Mouse (Mus musculus): ENCODE results near the gene Mtor. TPM values are rescaled to one million over a fixed set of nuclear protein-coding genes. Genes with fewer than 3 reads are reported as not detected.

Gene Mtor
- polyA plus RNA-seq, 1 experiment from 2014 or later, result 11.5 TPM

DNA sequence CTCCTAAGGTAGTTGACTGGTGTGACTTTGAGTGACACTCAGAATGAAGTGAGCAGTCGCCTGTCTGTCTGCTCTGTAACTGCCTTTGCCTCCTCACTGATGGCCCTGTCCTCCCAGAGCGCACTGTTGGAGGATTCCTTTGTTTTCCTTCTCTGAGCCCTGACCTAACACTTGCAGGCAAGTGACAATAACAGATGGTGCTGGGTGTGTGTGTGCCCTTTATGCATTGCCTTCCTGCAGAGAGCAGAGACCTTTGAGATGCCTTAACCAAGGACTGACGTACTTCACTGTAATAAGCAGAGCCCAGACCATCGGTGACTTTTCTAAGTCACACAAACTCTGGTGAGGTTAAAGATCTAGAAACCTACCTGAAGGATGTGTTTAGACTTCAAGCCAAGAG is 82.9 kb downstream of the Mtor start:
- no peak overlapping the region for H3K27ac ChIP-seq (ENCODE audit: low read length)
- H3K4me3 ChIP-seq (ENCODE audit: low read length), result no peak overlapping the region
- H3K36me3 ChIP-seq (ENCODE audit: control insufficient read depth, insufficient read depth), result peaks cover 51% of the 10 kb centered on the region
- H3K4me1 ChIP-seq (ENCODE audit: control insufficient read depth, insufficient read depth, low read length), result no peaks in the 10 kb centered on the region
- 78% methylated on average over 4 of the region's 4 CpGs for WGBS
- no peaks in the 10 kb centered on the region for H3K27me3 ChIP-seq (ENCODE audit: control insufficient read depth, insufficient read depth, low read length)
- no peaks in the 10 kb centered on the region for H3K9me3 ChIP-seq (replicated peaks; ENCODE audit: control insufficient read depth, low read length)
- no peak overlapping the region for H3K4me2 ChIP-seq (ENCODE audit: low read depth, low read length)
- no peak for ATAC-seq (replicated peaks; ENCODE audit: extremely low read depth, insufficient read depth, low FRiP score)
- no peak overlapping the region for H3K9ac ChIP-seq (ENCODE audit: low read length)

- H3K4me2 ChIP-seq (ENCODE audit: low read depth, low read length), result no peak overlapping the region
- H3K27ac ChIP-seq (ENCODE audit: low read length), result no peak overlapping the region
- no peaks in the 10 kb centered on the region for H3K4me1 ChIP-seq (ENCODE audit: control insufficient read depth, insufficient read depth, low read length)
- 91% methylated on average over 3 of the region's 3 CpGs for WGBS
- no peaks in the 10 kb centered on the region for H3K9me3 ChIP-seq (replicated peaks; ENCODE audit: control insufficient read depth, low read length)
- H3K4me3 ChIP-seq (ENCODE audit: low read length), result no peak overlapping the region
- ATAC-seq (replicated peaks; ENCODE audit: extremely low read depth, insufficient read depth, low FRiP score), result no peak
- H3K9ac ChIP-seq (ENCODE audit: low read length), result no peak overlapping the region
- peaks cover 58% of the 10 kb centered on the region for H3K36me3 ChIP-seq (ENCODE audit: control insufficient read depth, insufficient read depth)
- H3K27me3 ChIP-seq (ENCODE audit: control insufficient read depth, insufficient read depth, low read length), result no peaks in the 10 kb centered on the region
Observed at GRCm38 (mm10) chr4:148532516-148532915, 84.1 kb downstream of the Mtor start.

GRCm38 (mm10) chr4:148533613-148534328 is 85.4 kb downstream of the Mtor start:
- Histone ChIP-seq H3K27ac (ENCODE audit: low read length) (no peak overlapping the region), H3K36me3 (ENCODE audit: control insufficient read depth, insufficient read depth) (peaks cover 68% of the 10 kb centered on the region), H3K27me3 (ENCODE audit: control insufficient read depth, insufficient read depth, low read length) (no peaks in the 10 kb centered on the region), H3K4me1 (ENCODE audit: control insufficient read depth, insufficient read depth, low read length) (no peaks in the 10 kb centered on the region), H3K9me3 (replicated peaks; ENCODE audit: control insufficient read depth, low read length) (no peaks in the 10 kb centered on the region), H3K4me3 (ENCODE audit: low read length) (no peak overlapping the region), H3K4me2 (ENCODE audit: low read depth, low read length) (no peak overlapping the region), H3K9ac (ENCODE audit: low read length) (no peak overlapping the region)
- ATAC-seq (replicated peaks; ENCODE audit: extremely low read depth, insufficient read depth, low FRiP score), result no peak
- 89% methylated on average over 12 of the region's 12 CpGs for WGBS

DNA sequence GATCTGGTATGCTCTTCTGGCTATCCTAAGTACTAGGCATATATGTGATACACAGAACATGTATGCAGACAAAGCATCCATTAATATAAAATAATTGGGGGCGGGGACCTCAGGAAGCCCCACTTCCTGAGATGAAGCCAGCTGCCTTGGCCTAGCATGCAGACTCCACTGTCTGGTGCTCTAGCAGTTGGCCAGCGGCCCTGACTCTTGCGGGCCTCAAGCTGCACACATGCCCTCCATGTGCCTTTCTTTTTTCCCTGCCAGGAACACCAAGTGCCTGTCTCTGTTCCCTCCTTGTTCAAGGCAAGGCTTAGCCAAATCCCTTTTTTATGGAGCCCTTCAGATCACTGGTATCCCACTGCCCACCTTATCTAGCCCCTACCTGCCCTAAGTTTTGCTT is 87.5 kb downstream of the Mtor start:
- H3K27me3 ChIP-seq (ENCODE audit: control insufficient read depth, insufficient read depth, low read length), result no peaks in the 10 kb centered on the region
- H3K9ac ChIP-seq (ENCODE audit: low read length), result no peak overlapping the region
- WGBS, result 72% methylated on average over 3 of the region's 3 CpGs
- H3K4me1 ChIP-seq (ENCODE audit: control insufficient read depth, insufficient read depth, low read length), result no peaks in the 10 kb centered on the region
- H3K9me3 ChIP-seq (replicated peaks; ENCODE audit: control insufficient read depth, low read length), result no peaks in the 10 kb centered on the region
- peaks cover 73% of the 10 kb centered on the region for H3K36me3 ChIP-seq (ENCODE audit: control insufficient read depth, insufficient read depth)
- H3K4me2 ChIP-seq (ENCODE audit: low read depth, low read length), result no peak overlapping the region
- no peak for ATAC-seq (replicated peaks; ENCODE audit: extremely low read depth, insufficient read depth, low FRiP score)
- no peak overlapping the region for H3K27ac ChIP-seq (ENCODE audit: low read length)
- no peak overlapping the region for H3K4me3 ChIP-seq (ENCODE audit: low read length)

- no peak for ATAC-seq (replicated peaks; ENCODE audit: extremely low read depth, insufficient read depth, low FRiP score)
- H3K9me3 ChIP-seq (replicated peaks; ENCODE audit: control insufficient read depth, low read length), result no peaks in the 10 kb centered on the region
- H3K4me3 ChIP-seq (ENCODE audit: low read length), result no peak overlapping the region
- H3K27ac ChIP-seq (ENCODE audit: low read length), result no peak overlapping the region
- no peak overlapping the region for H3K9ac ChIP-seq (ENCODE audit: low read length)
- H3K36me3 ChIP-seq (ENCODE audit: control insufficient read depth, insufficient read depth), result peaks cover 80% of the 10 kb centered on the region
- no peaks in the 10 kb centered on the region for H3K4me1 ChIP-seq (ENCODE audit: control insufficient read depth, insufficient read depth, low read length)
- WGBS, result 89% methylated on average over 4 of the region's 4 CpGs
- H3K27me3 ChIP-seq (ENCODE audit: control insufficient read depth, insufficient read depth, low read length), result no peaks in the 10 kb centered on the region
- H3K4me2 ChIP-seq (ENCODE audit: low read depth, low read length), result no peak overlapping the region
Observed at GRCm38 (mm10) chr4:148549106-148549505, 100.7 kb downstream of the Mtor start.

DNA sequence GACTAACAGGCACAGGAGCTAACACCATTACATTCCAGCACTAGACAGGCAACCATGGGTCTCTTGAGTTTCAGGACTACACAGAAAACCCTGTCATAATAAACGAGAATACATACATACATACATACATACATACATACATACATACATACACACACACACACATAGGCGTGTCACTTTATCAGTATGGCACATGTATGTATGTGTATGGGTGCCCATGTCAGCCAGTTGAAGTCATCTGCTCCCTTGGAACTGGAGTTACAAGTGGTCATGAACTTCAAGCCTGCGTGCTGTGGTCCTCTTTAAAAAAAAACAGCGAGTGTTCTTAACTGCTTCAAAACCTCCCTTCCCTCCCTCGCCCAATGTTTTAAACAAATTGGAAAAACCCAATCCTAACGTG is 109.4 kb downstream of the Mtor start:
- H3K4me1 ChIP-seq (ENCODE audit: control insufficient read depth, insufficient read depth, low read length), result peaks cover 9% of the 10 kb centered on the region
- H3K4me3 ChIP-seq (ENCODE audit: low read length), result peak overlapping the region; percentile 94
- peaks cover 58% of the 10 kb centered on the region for H3K36me3 ChIP-seq (ENCODE audit: control insufficient read depth, insufficient read depth)
- 0 out of 2 replicates have a peak, but pooled peaks have one; percentile 14 for ATAC-seq (replicated peaks; ENCODE audit: extremely low read depth, insufficient read depth, low FRiP score)
- peak overlapping the region; percentile 73 for H3K4me2 ChIP-seq (ENCODE audit: low read depth, low read length)
- no peaks in the 10 kb centered on the region for H3K9me3 ChIP-seq (replicated peaks; ENCODE audit: control insufficient read depth, low read length)
- peak overlapping the region; percentile 91 for H3K27ac ChIP-seq (ENCODE audit: low read length)
- 22% methylated on average over 6 of the region's 6 CpGs for WGBS
- H3K27me3 ChIP-seq (ENCODE audit: control insufficient read depth, insufficient read depth, low read length), result no peaks in the 10 kb centered on the region
- peak overlapping the region; percentile 98 for H3K9ac ChIP-seq (ENCODE audit: low read length)

GRCm38 (mm10) chr4:148558297-148559000 is 110.0 kb downstream of the Mtor start, which contains the start of gene Exosc10:
TSS of gene Exosc10 (plus strand) at chr4:148558429.
- peak within 1 kb of the TSS; percentile 91 for H3K27ac ChIP-seq (ENCODE audit: low read length)
- H3K4me1 ChIP-seq (ENCODE audit: control insufficient read depth, insufficient read depth, low read length), result peaks cover 9% of the 10 kb centered on the region
- peak within 1 kb of the TSS; percentile 98 for H3K9ac ChIP-seq (ENCODE audit: low read length)
- under 1% methylated on average over 63 of the region's 63 CpGs for WGBS
- H3K9me3 ChIP-seq (replicated peaks; ENCODE audit: control insufficient read depth, low read length), result no peaks in the 10 kb centered on the region
- H3K27me3 ChIP-seq (ENCODE audit: control insufficient read depth, insufficient read depth, low read length), result no peaks in the 10 kb centered on the region
- peak; percentile 92 for ATAC-seq (replicated peaks; ENCODE audit: extremely low read depth, insufficient read depth, low FRiP score)
- peak within 1 kb of the TSS; percentile 94 for H3K4me3 ChIP-seq (ENCODE audit: low read length)
- peaks cover 57% of the 10 kb centered on the region for H3K36me3 ChIP-seq (ENCODE audit: control insufficient read depth, insufficient read depth)
- H3K4me2 ChIP-seq (ENCODE audit: low read depth, low read length), result peak within 1 kb of the TSS; percentile 73

- Histone ChIP-seq H3K4me3 (ENCODE audit: low read length) (no peak overlapping the region), H3K27ac (ENCODE audit: low read length) (no peak overlapping the region), H3K4me2 (ENCODE audit: low read depth, low read length) (no peak overlapping the region), H3K9me3 (replicated peaks; ENCODE audit: control insufficient read depth, low read length) (no peaks in the 10 kb centered on the region), H3K27me3 (ENCODE audit: control insufficient read depth, insufficient read depth, low read length) (no peaks in the 10 kb centered on the region), H3K36me3 (ENCODE audit: control insufficient read depth, insufficient read depth) (peaks cover 75% of the 10 kb centered on the region), H3K4me1 (ENCODE audit: control insufficient read depth, insufficient read depth, low read length) (peaks cover 9% of the 10 kb centered on the region), H3K9ac (ENCODE audit: low read length) (no peak overlapping the region)
- no peak for ATAC-seq (replicated peaks; ENCODE audit: extremely low read depth, insufficient read depth, low FRiP score)
- 91% methylated on average over 17 of the region's 17 CpGs for WGBS
Observed at GRCm38 (mm10) chr4:148562676-148563075, 114.3 kb downstream of the Mtor start.

DNA sequence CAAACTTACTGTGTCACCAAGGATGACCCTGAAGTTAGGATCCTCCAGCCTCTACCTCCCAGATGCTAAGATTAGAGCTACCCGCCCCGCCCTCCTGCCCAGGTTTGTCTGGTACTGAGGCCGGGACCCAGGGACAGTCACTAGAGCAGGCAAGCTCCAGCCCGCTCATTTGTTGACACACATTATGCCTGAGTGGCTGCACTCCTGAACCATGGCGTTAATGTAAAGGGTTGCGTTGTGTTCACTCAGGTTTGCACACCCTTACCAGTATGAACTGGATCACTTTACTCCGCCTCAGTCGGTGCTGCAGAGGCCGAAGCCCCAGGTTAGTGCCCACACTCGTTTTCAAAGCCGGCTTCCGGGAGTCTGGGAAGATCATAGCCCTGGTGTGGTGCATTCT is 115.2 kb downstream of the Mtor start:
- Histone ChIP-seq H3K27me3 (ENCODE audit: control insufficient read depth, insufficient read depth, low read length) (no peaks in the 10 kb centered on the region), H3K27ac (ENCODE audit: low read length) (no peak overlapping the region), H3K9me3 (replicated peaks; ENCODE audit: control insufficient read depth, low read length) (no peaks in the 10 kb centered on the region), H3K36me3 (ENCODE audit: control insufficient read depth, insufficient read depth) (peaks cover 84% of the 10 kb centered on the region), H3K4me1 (ENCODE audit: control insufficient read depth, insufficient read depth, low read length) (peaks cover 6% of the 10 kb centered on the region; the same call in 1 of the 2 replicates), H3K9ac (ENCODE audit: low read length) (no peak overlapping the region), H3K4me2 (ENCODE audit: low read depth, low read length) (no peak overlapping the region), H3K4me3 (ENCODE audit: low read length) (no peak overlapping the region)
- WGBS, result 91% methylated on average over 12 of the region's 12 CpGs
- no peak for ATAC-seq (replicated peaks; ENCODE audit: extremely low read depth, insufficient read depth, low FRiP score)
